Mouse (Mus musculus): ENCODE results near the gene Upk1b.

GRCm38 (mm10) chr16:38762401-38762800, 37.7 kb downstream of the Upk1b start:
- TF ChIP-seq CTCF (conservative IDR thresholded peaks at IDR 0.05; ENCODE audit: low read length) (no peak), POU5F1 (IDR thresholded peaks at IDR 0.05; ENCODE audit: borderline replicate concordance, low read length) (no peak)

Measured in E14TG2a.4 (cell line).